Mouse (Mus musculus) induced T-regulatory cell, adult 2 months (primary cell): ENCODE measurements at regions not wholly inside any gene's neighbourhood (a gene's known extent, or its start where the extent isn't known, plus 50 kb on each side); places are given as distances from the start of the nearest gene placed in this dataset.

Source experiments
- DNase-seq: peaks from one replicate; pipeline ENCODE4 v3.0.0-alpha.2; 2012; ENCODE audit warnings: low read depth

GRCm38 (mm10) chr9:61091036-61091435 lies 281.1 kb upstream of the Tle3 start:
- DNase-seq = no peak

- no peak for DNase-seq
Observed at GRCm38 (mm10) chr9:61092834-61093479, 279.2 kb upstream of the Tle3 start.

DNA sequence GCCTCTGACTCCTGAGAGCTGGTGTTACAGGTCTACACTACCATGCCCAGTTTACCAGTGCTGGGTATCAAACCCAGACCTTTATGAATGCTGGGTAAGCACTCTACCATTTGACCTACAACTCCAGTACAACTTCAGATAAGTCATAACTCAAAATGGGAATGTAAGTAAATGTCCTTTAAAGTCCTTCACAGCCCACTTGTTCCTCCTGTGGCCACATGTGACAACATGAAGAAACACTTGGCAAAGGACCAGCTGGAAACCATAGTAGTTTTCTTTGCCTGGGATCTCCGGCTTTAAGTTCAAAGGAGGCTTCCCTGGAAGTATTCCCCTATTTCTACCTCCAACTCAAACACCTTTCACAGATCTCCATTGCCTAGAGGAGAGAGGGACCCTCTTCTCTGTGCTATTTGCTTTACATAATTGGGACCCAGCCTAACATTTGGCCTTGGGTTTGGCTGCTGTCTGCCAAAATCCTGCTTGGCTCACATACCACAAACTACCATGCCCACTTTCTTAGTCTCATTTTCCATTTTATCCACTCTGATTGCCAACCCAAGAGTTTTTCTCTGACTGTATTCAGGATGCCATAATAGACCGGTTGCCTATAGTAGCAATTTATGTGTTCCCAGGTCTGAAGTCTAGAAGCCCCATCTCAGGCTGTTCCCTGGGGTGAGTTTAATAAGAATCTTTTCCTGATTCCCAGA lies 276.9 kb upstream of the Tle3 start:
- DNase-seq = no peak

DNA sequence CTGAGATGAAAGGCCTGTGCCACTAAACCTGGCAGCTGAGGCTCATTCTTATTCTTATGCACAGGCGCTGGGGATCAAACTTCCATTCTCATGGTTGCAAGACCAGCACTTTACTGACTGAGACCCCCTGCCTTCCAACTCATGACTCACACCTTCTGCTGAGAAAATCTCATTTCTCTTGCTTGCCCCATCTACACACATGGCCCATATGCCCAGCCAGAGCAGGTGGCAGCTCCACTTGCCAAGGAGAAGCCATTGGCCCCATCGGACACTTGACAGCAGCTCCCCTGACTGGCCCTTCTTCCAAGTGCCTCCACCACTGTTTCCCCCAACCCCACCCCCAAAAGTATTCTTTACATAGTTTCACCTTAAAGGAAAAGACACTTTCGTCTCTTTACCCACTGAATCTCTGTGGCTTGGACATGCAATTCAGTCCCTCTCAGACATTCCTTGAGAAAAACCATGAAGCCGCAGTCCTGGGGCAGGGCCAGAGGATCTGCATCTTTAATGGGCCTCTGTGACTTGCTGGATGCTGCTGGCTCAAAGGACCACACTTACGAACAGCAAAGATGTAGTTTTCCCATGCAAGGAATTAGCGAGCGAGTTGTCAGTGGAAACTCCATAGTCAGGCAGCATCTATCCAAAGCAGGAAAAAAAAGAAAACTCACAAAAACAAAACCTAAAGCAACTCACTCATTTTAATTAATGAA lies 270.3 kb upstream of the Tle3 start:
- no peak for DNase-seq

DNA sequence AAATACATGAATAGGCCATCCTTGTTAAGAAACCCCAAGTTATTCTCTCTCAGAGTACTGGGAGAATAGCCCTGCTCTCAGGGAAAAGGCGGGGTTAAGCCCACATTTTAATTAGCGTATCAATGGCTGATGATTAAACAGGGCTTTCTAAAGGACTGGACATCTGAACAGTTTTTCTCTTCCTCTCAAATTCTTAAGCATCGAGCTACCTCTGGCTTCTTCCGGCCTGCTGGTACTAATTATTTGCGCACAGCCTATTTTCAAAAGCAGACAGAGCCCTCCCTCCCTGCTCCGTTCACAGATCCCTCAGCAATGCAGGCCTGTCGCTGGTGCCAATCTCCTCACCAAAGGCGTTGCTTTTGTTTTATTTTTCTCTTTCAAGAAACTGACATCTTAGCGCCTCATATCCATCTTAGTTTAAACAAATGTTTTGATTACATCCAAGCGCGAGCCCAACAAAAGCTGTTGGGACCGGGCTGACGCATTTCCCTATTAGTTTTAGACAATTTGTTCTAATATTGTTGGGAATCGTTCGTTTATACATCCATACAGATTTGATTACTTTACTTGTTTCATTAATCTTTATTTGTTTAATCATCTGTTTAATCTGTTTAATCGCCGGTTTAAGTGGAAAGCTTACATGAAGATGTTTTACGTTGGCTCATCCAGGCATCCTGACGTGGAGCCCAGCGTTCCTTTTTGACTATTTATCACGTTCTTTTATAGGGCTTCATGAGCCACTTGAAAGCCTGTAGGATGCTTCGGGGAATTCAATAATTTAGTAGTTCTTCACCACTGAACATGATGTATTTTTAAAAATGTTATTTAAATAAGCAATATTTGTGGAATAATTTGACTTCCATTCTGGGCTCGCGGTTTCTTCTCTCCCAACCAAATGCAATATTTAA lies 269.5 kb upstream of the Tle3 start:
- DNase-seq = no peak

DNA sequence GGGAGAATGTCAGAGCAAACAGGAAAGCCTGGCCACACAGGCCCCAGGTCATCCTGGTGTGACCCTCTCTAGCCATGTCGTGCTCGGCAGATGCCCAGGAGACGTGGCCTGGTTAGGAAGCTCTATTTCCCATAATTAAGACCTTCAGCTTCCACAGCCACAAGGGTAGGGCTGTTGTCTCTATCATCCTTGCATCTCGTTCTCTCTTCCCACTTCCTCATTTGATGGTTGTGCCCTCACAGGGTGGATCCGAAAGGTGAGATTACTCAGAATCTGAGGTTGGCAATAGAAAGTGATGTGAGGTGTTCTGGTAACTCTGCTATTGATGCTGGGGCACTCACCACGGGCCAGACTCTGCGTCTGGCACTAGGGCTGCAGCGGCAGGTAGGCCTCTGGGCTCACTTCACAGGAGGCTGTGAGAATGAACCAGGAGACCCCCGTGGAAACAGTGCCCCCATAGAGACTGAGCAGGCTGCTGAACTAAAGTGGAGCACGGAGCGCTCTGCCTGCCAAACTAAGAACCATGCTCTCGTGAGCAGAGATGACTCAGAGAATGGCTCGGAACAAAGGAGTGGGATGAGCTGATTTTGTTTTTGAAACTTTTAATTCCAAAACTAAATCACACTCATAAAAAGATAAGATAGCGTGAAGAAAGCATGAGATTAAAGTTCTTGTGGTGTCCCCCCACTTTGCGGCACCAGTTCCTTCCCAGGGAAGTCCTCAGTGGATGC lies 266.5 kb upstream of the Tle3 start:
- DNase-seq = no peak

- no peak for DNase-seq
Observed at GRCm38 (mm10) chr9:61109519-61110285, 262.5 kb upstream of the Tle3 start.

- no peak for DNase-seq
Observed at GRCm38 (mm10) chr9:61111206-61111605, 261.0 kb upstream of the Tle3 start.

- peak; percentile 6 for DNase-seq
Observed at GRCm38 (mm10) chr9:61111733-61112415, 260.3 kb upstream of the Tle3 start.

DNA sequence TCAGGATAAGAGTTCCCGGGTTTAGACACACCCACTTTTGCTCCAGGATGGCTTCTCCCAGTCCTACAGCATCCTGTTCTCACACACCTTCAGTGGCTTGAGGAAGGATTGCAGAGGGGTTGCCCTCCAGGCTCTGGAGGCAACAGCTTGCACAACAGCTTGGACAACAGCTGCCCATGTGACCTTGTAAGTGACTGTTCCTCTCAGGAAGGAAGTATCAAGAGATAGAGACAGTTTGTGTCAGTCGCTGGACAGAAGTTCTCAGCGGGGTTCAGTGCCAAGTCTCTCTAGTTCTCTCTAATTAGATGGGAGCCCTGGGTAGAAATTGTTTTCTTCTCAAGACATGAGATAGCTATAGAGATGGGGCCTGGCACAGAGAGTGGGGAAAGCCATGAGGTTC lies 252.9 kb upstream of the Tle3 start:
- DNase-seq = no peak

- DNase-seq = no peak
Observed at GRCm38 (mm10) chr9:61120531-61120930, 251.6 kb upstream of the Tle3 start.

- no peak for DNase-seq
Observed at GRCm38 (mm10) chr9:61120931-61121391, 251.2 kb upstream of the Tle3 start.

DNA sequence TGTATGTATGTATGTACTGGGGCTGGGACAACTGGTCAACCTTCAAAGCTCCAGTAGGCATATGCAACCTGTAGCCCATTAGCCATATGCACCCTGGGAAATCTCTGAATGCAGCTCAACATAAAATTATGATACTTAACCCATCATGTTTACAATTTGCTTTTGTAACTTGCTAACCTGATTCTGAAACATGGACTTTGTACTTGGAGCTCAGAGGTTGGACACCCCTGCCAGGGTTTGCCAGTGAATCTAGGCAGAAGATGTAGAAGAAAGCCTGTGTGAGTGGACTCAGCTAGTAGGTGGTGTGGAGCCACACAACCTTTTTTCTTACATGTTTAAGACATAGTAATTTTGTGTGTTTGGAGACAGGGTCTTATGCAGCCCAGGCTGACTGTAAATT lies 248.7 kb upstream of the Tle3 start:
- DNase-seq = peak; percentile 6

- no peak for DNase-seq
Observed at GRCm38 (mm10) chr9:61125769-61126168, 246.4 kb upstream of the Tle3 start.

GRCm38 (mm10) chr9:61128077-61128476 lies 244.1 kb upstream of the Tle3 start:
- DNase-seq = no peak

DNA sequence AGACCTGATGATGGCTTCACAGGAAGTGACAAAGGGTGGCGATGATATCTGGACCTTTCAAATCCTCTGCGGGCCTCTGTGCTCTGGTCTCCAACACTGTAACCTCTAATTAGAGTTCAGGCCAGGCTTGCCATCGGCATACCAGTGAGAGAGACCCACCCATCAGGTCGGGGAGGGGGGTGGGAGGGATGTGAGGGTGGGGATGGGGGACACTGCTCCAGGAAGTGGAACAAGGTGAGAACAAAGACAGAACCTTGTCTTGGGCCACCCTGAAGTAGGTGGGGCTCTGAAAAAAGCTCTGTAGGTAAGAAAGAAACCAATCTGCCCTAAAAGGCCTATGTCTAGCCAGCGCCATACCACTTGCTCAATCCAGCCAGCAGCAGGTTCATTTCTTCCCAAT lies 243.0 kb upstream of the Tle3 start:
- DNase-seq = no peak

- no peak for DNase-seq
Observed at GRCm38 (mm10) chr9:61130877-61131276, 241.3 kb upstream of the Tle3 start.

DNA sequence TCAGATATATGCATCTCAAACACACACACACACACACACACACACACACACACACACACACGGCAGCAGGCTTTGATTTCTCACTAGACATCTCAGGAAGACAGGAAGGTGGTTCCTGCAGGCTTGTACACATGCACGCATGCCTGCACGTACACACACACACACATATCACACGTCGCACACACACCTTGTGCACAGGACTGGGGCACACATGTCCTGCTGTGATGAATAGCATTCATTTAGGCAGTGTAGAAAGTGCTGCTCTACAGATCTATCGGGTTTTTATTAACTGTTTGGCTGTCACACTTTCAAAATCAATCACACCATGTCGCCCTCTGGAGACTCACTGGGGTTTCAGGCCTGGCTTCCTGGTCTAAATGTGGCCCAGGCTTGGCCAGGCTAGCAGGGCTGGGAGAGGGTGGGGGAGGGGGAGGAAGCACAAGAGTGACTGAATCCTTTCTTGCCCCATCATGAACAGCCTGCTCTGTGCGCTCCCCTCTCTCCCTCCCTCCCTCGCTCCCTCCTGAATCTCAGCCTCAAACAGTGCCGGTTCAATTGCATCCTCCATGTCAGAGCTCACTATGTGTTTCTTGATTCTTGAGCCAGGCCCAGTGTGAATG lies 236.8 kb upstream of the Tle3 start:
- DNase-seq = peak; percentile 3

- DNase-seq = no peak
Observed at GRCm38 (mm10) chr9:61135917-61136316, 236.2 kb upstream of the Tle3 start.
